Mouse (Mus musculus): ENCODE data around the gene Exosc10.

The Exosc10 gene

DNA sequence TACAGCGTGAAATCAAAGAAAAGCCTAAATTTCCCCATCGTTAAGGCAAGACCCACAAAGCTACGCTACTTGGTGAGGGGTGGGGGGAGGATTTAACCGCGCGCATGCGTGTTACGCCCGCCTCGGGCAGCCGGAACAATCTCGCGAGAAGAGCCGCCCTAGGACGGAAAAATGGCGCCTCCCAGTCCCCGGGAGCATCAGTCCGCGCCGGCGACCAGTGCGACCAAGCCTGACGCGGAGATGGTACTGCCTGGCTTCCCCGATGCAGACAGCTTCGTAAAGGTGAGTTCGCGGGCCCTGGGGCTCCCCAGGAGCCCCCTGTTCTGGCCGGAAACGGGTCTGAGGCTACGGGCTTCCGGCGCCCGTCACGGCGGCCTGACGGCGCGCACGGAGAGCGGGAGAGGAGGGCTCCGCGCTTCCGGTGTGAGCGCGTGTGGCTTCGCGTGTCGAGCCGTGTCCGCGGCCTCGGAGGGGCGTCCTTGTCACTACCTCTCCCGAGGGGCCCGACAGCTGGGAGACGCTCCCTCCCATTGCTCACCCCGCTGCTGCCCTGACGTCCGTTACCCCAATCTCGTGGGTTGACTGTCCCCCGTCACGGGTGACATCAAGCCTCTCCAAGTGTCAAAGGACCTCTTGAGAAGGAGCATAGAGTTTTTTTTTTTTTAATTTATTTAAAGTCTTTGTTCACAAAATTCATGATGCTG lies at the start of gene Exosc10:
Gene Exosc10 (plus strand): TSS at position 133 of the 704 bp plus-strand sequence.
- DNase-seq (ENCODE audit: low read depth) = peak; percentile 60

DNA sequence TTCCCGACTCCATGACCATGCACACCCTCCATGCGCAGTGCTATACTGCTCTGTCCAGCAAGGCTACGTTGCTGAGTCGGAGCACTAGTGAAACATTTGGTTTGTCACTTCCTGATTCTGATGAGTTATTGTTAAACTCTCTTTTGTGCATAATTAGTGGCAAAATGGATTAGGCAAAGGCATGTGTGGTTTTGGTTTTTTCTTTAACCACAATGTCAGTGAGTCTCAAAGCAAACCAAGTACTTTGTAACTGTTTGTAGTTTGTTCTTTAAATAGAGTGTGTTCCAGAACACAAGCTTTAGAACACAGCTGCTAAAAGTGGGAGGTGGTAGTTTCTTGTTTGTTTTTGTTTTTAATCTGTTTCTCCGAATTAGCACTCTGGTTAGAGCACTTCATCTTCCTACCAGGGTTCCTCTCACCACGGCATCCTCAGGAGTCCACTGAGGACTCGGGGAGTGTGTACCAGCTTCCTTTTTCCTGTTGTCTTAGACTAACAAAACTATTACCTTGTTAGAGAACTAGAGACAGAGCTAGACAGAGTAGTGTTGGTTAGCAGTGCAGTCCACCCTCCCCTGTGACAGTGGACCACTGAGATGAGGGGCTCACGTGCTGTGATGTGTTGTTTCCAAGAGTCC lies 48.7 kb upstream of the Exosc10 start:
- DNase-seq (ENCODE audit: low read depth) = peak; percentile 9

- no peak for DNase-seq (ENCODE audit: low read depth)
Observed at GRCm38 (mm10) chr4:148510691-148511090, 47.5 kb upstream of the Exosc10 start.

DNA sequence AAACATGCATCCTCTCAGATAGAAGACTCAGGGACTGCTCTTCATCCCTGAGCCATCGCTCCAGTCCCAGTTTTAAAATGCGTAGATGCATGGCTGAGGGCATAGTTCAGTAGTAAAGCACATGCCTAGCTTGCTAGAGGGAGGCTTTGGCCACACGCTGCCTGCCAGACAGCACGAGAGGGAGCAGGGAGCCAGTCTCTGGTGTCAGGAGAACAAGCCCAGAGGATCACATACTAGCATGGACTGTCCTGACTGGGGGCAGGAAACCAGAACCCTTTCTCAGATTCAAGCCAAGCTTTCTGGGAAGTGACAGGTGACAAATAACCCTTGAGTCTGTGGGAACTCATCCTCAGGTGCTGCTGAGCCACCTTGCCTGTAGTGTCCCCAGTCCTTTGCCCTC lies 46.9 kb upstream of the Exosc10 start:
- no peak for DNase-seq (ENCODE audit: low read depth)

DNA sequence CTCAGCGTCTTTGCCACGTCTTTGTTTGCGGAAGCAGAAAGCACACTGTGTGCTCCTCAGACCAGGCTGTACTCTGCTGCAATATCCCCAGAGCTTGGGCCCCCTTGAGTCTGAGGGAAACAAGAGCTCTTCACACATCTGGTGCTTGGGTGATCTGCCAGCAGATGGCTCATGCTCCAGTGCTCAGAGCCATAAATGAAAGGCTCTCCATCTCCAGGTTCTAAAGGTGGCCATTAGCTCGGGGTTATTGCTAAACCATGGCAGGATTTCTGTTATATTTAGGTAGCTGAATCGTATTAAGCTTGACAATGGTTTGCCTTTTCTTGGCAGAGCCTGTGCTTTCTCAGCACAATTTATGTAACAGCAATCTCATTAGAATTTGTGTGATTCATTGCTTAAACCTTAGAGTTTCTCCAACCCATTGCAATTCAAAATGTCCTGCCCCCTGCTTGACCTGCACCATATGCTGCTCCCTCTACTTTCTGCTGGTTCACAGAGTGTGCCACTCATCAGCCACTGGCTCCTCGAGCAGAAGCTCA lies 45.1 kb upstream of the Exosc10 start:
- DNase-seq (ENCODE audit: low read depth) = no peak

GRCm38 (mm10) chr4:148515313-148515712 lies 42.9 kb upstream of the Exosc10 start:
- DNase-seq (ENCODE audit: low read depth) = no peak

- DNase-seq (ENCODE audit: low read depth) = no peak
Observed at GRCm38 (mm10) chr4:148517809-148518208, 40.4 kb upstream of the Exosc10 start.

DNA sequence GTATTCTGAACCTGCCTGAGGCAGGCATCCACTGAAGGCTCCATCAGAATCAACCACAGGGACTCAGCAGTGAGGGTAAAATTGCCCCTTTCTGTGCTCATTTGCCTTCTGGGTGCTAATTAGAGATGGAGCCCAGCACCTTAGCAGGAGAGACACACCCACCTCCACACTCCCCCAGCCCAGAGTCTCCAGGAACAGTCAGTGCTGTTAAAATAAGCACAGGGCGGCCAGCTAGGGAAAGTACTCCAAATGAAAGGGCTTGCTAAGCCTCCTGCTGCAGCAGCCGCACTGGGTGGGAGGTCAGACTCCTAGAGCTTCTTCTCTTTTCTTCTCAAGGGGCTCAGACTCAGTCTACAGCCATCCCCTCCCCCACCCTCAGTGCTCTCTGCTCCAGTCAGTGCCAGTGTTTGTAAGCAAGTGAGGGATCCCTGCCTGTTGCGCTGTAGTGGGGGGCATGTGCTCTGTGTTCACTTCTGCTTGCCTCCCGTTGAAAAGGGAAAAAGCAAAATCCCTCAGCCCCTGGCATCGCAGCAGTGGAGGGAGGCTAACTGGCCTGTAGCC lies 39.9 kb upstream of the Exosc10 start:
- no peak for DNase-seq (ENCODE audit: low read depth)

- no peak for DNase-seq (ENCODE audit: low read depth)
Observed at GRCm38 (mm10) chr4:148523538-148523937, 34.7 kb upstream of the Exosc10 start.

DNA sequence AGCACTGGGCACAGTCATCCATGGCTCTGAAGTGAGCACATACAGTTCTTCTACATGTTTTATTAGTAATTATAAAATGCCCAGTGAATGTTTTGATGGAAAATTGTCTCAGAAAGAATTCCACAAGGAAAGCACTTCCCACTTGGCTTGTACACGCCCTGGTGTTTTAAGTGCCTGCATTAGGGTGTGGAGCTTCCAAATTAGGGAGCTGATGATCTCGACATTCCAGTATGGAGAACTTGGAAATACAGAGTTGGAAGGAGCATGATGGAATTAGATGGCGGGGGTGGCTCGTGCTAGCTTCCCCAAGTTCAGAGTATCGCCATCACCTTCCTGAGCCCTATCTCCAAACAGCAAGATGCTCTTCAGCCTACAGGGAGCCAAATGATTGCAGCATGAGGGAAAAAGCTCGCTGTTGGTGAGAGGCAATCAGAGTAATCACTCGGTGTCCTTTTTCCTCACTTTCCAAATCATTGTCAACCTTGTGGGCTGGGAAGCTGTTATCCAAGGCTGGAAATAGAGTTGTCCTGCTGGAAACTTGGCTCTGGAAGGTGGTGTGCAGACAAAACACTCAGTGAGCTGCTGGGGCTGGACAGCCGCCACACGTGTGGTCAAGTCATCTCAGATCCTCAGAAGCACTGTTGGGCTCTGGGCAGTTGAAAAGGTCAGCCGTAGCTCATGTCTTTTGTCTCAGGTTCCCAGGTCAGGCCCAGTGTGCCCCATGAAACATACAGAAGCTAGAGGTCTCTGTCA lies 30.9 kb upstream of the Exosc10 start:
- no peak for DNase-seq (ENCODE audit: low read depth)

DNA sequence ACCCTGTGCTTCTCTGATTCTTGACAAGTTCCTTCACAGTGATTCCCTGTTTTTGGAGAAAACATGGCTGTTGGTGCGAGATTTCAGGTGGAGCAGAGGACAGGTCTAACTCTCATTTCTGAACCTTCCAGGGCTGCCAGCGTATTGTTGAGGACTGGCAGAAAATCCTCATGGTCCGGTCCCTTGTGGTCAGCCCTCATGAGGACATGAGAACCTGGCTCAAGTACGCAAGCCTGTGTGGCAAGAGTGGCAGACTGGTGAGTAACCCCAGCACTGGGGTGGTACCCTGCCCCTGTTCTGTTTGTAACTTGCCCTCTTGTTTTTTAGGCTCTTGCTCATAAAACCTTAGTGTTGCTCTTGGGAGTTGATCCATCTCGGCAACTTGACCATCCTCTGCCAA lies 27.9 kb upstream of the Exosc10 start:
- no peak for DNase-seq (ENCODE audit: low read depth)

GRCm38 (mm10) chr4:148530778-148531177 lies 27.5 kb upstream of the Exosc10 start:
- no peak for DNase-seq (ENCODE audit: low read depth)

DNA sequence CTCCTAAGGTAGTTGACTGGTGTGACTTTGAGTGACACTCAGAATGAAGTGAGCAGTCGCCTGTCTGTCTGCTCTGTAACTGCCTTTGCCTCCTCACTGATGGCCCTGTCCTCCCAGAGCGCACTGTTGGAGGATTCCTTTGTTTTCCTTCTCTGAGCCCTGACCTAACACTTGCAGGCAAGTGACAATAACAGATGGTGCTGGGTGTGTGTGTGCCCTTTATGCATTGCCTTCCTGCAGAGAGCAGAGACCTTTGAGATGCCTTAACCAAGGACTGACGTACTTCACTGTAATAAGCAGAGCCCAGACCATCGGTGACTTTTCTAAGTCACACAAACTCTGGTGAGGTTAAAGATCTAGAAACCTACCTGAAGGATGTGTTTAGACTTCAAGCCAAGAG lies 26.9 kb upstream of the Exosc10 start:
- no peak for DNase-seq (ENCODE audit: low read depth)

- DNase-seq (ENCODE audit: low read depth) = no peak
Observed at GRCm38 (mm10) chr4:148532516-148532915, 25.7 kb upstream of the Exosc10 start.

DNA sequence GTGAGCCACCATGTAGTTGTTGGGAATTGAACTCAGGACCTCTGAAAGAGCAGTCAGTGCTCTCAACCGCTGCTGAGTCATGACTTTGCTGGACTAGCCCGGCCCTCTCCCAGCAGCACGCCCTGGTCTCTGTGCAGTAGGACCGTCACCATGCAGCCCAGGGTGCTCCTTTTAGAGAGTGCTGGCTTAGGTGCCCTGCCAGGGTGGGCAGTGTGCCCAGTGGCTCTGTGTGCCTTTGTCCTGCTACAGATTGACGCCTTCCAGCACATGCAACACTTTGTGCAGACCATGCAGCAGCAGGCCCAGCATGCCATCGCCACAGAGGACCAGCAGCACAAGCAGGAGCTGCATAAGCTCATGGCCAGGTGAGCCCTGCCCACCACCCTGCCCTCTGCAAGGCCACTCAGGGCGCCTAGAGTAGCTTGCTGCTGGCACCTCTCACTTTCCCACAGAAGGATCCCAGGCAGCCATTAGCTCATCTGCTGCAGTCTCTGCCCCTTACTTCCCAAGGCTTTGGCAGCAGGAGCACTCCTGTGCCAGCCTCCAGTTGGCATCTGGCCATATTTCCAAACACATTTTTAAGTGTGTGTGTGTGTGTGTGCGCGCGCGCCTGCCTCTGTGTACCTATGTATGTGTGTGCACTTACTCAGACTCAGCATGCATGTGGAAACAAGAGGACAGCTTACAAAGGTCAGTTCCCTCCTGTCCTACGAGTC lies 24.5 kb upstream of the Exosc10 start:
- DNase-seq (ENCODE audit: low read depth) = no peak

DNA sequence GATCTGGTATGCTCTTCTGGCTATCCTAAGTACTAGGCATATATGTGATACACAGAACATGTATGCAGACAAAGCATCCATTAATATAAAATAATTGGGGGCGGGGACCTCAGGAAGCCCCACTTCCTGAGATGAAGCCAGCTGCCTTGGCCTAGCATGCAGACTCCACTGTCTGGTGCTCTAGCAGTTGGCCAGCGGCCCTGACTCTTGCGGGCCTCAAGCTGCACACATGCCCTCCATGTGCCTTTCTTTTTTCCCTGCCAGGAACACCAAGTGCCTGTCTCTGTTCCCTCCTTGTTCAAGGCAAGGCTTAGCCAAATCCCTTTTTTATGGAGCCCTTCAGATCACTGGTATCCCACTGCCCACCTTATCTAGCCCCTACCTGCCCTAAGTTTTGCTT lies 22.4 kb upstream of the Exosc10 start:
- no peak for DNase-seq (ENCODE audit: low read depth)

DNA sequence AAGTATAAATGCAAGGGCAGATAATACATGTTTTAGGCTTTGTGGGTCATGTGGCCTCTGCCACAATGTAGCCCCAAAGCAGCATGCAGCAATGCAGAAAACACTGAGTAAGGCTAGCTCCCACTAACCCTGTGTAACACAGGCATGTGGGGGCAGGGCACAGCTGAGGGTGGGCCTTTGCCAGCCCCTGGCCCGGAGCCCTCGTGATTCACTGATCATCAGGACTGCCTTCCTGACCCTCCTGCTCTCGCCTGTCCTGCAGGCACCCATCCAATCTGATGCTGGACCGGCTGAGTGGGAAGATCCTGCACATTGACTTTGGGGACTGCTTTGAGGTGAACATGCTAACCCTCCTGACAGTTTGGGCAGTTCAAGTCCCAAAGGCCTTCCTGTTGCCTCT lies 9.1 kb upstream of the Exosc10 start:
- DNase-seq (ENCODE audit: low read depth) = no peak

DNA sequence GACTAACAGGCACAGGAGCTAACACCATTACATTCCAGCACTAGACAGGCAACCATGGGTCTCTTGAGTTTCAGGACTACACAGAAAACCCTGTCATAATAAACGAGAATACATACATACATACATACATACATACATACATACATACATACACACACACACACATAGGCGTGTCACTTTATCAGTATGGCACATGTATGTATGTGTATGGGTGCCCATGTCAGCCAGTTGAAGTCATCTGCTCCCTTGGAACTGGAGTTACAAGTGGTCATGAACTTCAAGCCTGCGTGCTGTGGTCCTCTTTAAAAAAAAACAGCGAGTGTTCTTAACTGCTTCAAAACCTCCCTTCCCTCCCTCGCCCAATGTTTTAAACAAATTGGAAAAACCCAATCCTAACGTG lies 463 bp upstream of the Exosc10 start:
- no peak for DNase-seq (ENCODE audit: low read depth)

- no peak for DNase-seq (ENCODE audit: low read depth)
Observed at GRCm38 (mm10) chr4:148562676-148563075, 4.4 kb downstream of the Exosc10 start.

- DNase-seq (ENCODE audit: low read depth) = no peak
Observed at GRCm38 (mm10) chr4:148563595-148563994, 5.4 kb downstream of the Exosc10 start.

DNA sequence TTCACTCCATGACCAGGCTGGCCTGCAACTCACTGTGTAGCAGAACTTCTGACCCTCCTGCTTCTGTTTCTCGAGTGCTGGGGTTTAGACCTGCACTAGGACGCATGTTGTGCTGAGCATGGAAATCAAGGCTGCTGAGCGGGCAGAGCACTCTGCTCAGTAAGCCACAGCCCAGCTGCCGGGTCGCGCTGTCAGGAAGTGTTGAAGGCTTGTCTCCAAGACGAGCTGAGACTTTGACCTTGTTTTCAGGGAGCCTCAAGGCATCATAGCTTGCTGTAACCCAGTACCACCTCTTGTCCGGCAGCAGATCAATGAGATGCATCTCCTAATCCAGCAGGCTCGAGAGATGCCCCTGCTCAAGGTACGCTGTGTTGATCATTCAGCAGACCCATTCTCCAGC lies 11.9 kb downstream of the Exosc10 start:
- DNase-seq (ENCODE audit: low read depth) = no peak

Measured in c-Kit-positive CD71-negative TER-119-negative erythroid progenitor cells, embryonic 14.5 days (primary cell).